Mouse (Mus musculus) c-Kit-positive CD71-negative TER-119-negative erythroid progenitor cells, embryonic 14.5 days (primary cell): Measurements from ENCODE around the gene Ttc6.

Source experiments
- DNase-seq: peaks from one replicate; pipeline ENCODE4 v3.0.0-alpha.2; 2013; ENCODE audit warnings: low read depth

The Ttc6 gene

GRCm38 (mm10) chr12:57563909-57564308 lies at the start of gene Ttc6:
Gene Ttc6 (plus strand): TSS chr12:57564113.
- no peak for DNase-seq

GRCm38 (mm10) chr12:57514552-57514951 lies 49.4 kb upstream of the Ttc6 start:
- DNase-seq, result no peak

GRCm38 (mm10) chr12:57515702-57516377 lies 48.1 kb upstream of the Ttc6 start:
- DNase-seq, result no peak

- DNase-seq, result no peak
Measured at GRCm38 (mm10) chr12:57528335-57528734, 35.6 kb upstream of the Ttc6 start.

- no peak for DNase-seq
Measured at GRCm38 (mm10) chr12:57530474-57530873, 33.4 kb upstream of the Ttc6 start.

GRCm38 (mm10) chr12:57534517-57534878 lies 29.4 kb upstream of the Ttc6 start:
- no peak for DNase-seq

- no peak for DNase-seq
Measured at GRCm38 (mm10) chr12:57534879-57535611, 28.9 kb upstream of the Ttc6 start.

GRCm38 (mm10) chr12:57536056-57536908 lies 27.6 kb upstream of the Ttc6 start:
- DNase-seq, result no peak

GRCm38 (mm10) chr12:57536909-57537670 lies 26.8 kb upstream of the Ttc6 start:
- no peak for DNase-seq

GRCm38 (mm10) chr12:57537791-57538587 lies 25.9 kb upstream of the Ttc6 start:
- DNase-seq, result no peak

- DNase-seq, result no peak
Measured at GRCm38 (mm10) chr12:57538588-57539550, 25.0 kb upstream of the Ttc6 start.

GRCm38 (mm10) chr12:57539551-57539985 lies 24.3 kb upstream of the Ttc6 start:
- no peak for DNase-seq

GRCm38 (mm10) chr12:57541118-57541517 lies 22.8 kb upstream of the Ttc6 start:
- no peak for DNase-seq

GRCm38 (mm10) chr12:57541931-57542745 lies 21.8 kb upstream of the Ttc6 start:
- no peak for DNase-seq

GRCm38 (mm10) chr12:57542746-57543626 lies 20.9 kb upstream of the Ttc6 start:
- DNase-seq, result no peak

GRCm38 (mm10) chr12:57543627-57543991 lies 20.3 kb upstream of the Ttc6 start:
- DNase-seq, result no peak

GRCm38 (mm10) chr12:57544641-57545370 lies 19.1 kb upstream of the Ttc6 start:
- DNase-seq, result peak; percentile 75
